Mouse (Mus musculus): ENCODE measurements around the gene Mark1.
A peak's percentile ranks its signal among the peaks of the same experiment; 100 is the strongest.

Gene Mark1

DNA sequence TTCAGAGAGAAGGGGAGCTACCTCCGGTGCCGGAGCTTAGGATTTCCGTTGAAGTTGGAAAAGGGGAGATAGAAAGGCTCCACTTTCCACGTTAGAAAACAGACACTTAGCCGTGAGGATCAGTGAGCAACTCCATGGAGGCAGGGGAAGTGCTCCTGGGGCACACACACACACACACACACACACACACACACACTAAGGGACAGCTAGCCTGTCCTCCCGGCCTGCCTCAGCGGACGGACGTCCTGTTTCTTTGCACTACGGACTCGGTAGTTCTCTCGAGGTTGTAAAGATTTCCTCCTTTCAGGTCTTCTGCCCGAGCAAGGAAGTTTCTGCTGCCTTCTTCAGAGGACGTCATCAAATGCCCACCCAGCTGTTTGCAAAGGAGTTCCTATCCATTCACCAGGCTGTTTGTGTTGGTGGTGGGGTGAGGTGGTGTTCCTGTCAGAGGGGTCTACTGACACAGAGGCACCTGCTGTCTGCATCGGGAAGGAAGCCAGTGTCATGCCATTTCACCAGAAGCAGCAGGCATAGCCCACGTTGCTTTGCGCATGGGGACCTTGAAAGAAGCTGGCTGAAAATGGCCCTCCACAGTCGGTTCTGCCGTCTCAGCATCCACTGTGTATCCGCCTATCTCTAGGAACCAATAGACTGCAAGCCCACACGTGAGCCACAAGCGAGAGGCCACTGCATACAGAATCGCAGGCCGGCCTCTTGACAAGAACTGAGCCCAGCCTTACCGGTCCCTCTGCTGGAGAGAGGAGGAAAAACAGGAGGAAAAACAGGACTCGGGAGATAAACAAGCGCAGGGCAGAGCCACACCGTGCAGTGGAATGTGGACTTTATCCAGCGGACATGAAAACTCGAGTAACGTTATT lies 147.4 kb downstream of the Mark1 start:
- peak; percentile 71 for DNase-seq (ENCODE audit: low spot score)

- DNase-seq (ENCODE audit: low spot score) = peak; percentile 59
Measured at GRCm38 (mm10) chr1:184851166-184851565, 148.2 kb downstream of the Mark1 start.

DNA sequence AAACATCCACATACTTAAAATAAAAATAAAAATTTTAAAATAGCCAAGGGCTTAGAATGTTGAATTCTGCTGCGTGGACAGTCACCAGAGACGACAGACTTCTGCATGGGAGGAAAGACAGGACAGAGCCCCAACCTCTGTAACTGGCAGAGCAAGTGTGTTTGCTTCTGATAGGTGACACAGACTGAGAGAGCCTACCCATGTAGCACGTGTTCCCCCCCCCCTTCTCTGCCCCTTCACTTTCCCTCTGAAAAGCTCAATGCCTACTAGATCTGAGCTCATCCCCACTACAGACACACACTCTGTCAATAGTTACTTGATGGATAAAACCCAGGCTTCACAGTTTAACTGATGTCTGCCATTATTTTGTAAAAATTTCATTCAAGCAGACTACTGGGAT lies 152.4 kb downstream of the Mark1 start:
- no peak for DNase-seq (ENCODE audit: low spot score)

Measured in ovary, postnatal 36 days (tissue).